Mouse (Mus musculus) liver, embryonic 14 days (tissue): ENCODE results near the gene Sla2. TPM values are rescaled to one million over a fixed set of nuclear protein-coding genes. Genes with fewer than 3 reads are reported as not detected.

Source experiments
- polyA plus RNA-seq: library from polyadenylated mRNA; depleted of rRNA; stranded (reverse); fragments of >200 nt; gene quantifications from 2 replicates; pipeline ENCODE4 v1.2.3, GENCODE M21; 2012; rRNA removed

The Sla2 gene
- 0.90 and 0.93 TPM in 2 replicates for polyA plus RNA-seq

GRCm38 (mm10) chr2:156887017-156887416 is at the start of gene Sla2:
TSS of gene Sla2 (minus strand) at chr2:156887192.

GRCm38 (mm10) chr2:156862772-156863486 is 24.1 kb downstream of the Sla2 start, which contains the start of gene Rab5if:
TSS of gene Rab5if (plus strand) at chr2:156863128.

GRCm38 (mm10) chr2:156857835-156858234 is 29.2 kb downstream of the Sla2 start, which contains the start of gene 4930518I15Rik:
TSS of gene 4930518I15Rik (minus strand) at chr2:156857946.

GRCm38 (mm10) chr2:156839319-156840191 is 47.4 kb downstream of the Sla2 start, which contains the start of gene Tgif2:
TSS of gene Tgif2 (plus strand) at chr2:156840007.

Other genes with a start within 250 kb of the Sla2 start
- 25.4 and 26.0 TPM in 2 replicates for gene Myl9, start 111.8 kb downstream of the Sla2 start, polyA plus RNA-seq
- 4.6 and 4.7 TPM in 2 replicates for gene Tgif2, start 47.2 kb downstream of the Sla2 start, polyA plus RNA-seq
- gene 4930518I15Rik, start 29.2 kb downstream of the Sla2 start, polyA plus RNA-seq: 0.83 and 1.0 TPM in 2 replicates
- gene Rab5if, start 24.1 kb downstream of the Sla2 start, polyA plus RNA-seq: 77.1 and 94.6 TPM in 2 replicates
- gene Ndrg3, start 104.9 kb upstream of the Sla2 start, polyA plus RNA-seq: 28.4 and 33.4 TPM in 2 replicates
- gene Dsn1, start 120.0 kb upstream of the Sla2 start, polyA plus RNA-seq: 19.1 and 21.6 TPM in 2 replicates
- gene Soga1, start 192.1 kb upstream of the Sla2 start, polyA plus RNA-seq: 1.6 and 1.8 TPM in 2 replicates
- gene Tldc2, start 199.9 kb upstream of the Sla2 start, polyA plus RNA-seq: 0.06 and 0.13 TPM in 2 replicates
- 11.5 and 14.8 TPM in 2 replicates for gene Samhd1, start 248.1 kb upstream of the Sla2 start, polyA plus RNA-seq